Mouse (Mus musculus): ENCODE data around the gene Ip6k2.

- TF ChIP-seq CTCF (IDR thresholded peaks at IDR 0.05; ENCODE audit: borderline replicate concordance, insufficient read depth, low read length) (peak; percentile 63; the same call in 1 of the 2 replicates), POLR2A (IDR thresholded peaks at IDR 0.05; ENCODE audit: low read depth, low read length) (no peak)
Observed at GRCm38 (mm10) chr9:108753326-108753725, 30.3 kb upstream of the Ip6k2 start.

Measured in embryonic fibroblast, embryonic 13.5 days (primary cell).